In genomic region chr13:16543771-16544170, GRCm38 (mm10) we compare ENCODE assay signal across 23 mouse cellular contexts.
DNase-seq lines count a peak whose midpoint lies in the region; ATAC-seq and TF ChIP-seq lines count a peak whose summit lies in the region.
"Had no signal": no experiment of that assay in that cellular context is flagged by ENCODE, and none has a peak within 500 bp of the region (broad histone marks: within the 10 kb centered on the region; RNA-seq: fewer than 3 reads in every experiment).

No protein-coding gene starts in this region.

- no peaks in the 10 kb centered on the region for H3K36me3 ChIP-seq in forebrain, embryonic 11.5 days (ENCODE audit: control insufficient read depth, insufficient read depth, low read length)
- H3K36me3 ChIP-seq: embryonic facial prominence, embryonic 12.5 days; heart, embryonic 15.5 days; hindbrain, embryonic 10.5 days had no signal

- H3K9me3 ChIP-seq in forebrain, embryonic 11.5 days (ENCODE audit: control insufficient read depth, low read length), result no peaks in the 10 kb centered on the region
- H3K9me3 ChIP-seq: embryonic facial prominence, embryonic 12.5 days; heart, embryonic 15.5 days had no signal

- no peak overlapping the region for H3K4me2 ChIP-seq in forebrain, embryonic 11.5 days (ENCODE audit: low read depth, low read length, severe bottlenecking)
- H3K4me2 ChIP-seq: embryonic facial prominence, embryonic 12.5 days; heart, embryonic 15.5 days had no signal

- no peak for ATAC-seq in forebrain, embryonic 11.5 days (replicated peaks; ENCODE audit: low FRiP score)
- ATAC-seq: forebrain, embryonic 16.5 days had no signal

- intact Hi-C loops in left cerebral cortex, postnatal 4 days (cut with DNase I), result no loop called here

- H3K27me3 ChIP-seq in forebrain, embryonic 11.5 days (ENCODE audit: control insufficient read depth, insufficient read depth, low read length), result no peaks in the 10 kb centered on the region
- H3K27me3 ChIP-seq: embryonic facial prominence, embryonic 12.5 days; heart, embryonic 15.5 days; megakaryocyte, embryonic 14.5 days had no signal

- WGBS in forebrain, embryonic 11.5 days, result 66% methylated on average over 5 of the region's 5 CpGs

- no peak overlapping the region for H3K9ac ChIP-seq in forebrain, embryonic 11.5 days (ENCODE audit: low read length)
- H3K9ac ChIP-seq: embryonic facial prominence, embryonic 12.5 days; heart, embryonic 15.5 days had no signal

- no peak for TF ChIP-seq CTCF in layer of hippocampus, adult 2 months (conservative IDR thresholded peaks at IDR 0.05)

- H3K4me1 ChIP-seq in forebrain, embryonic 11.5 days (replicated peaks; ENCODE audit: control insufficient read depth, insufficient read depth, low read length), result no peaks in the 10 kb centered on the region
- H3K4me1 ChIP-seq: embryonic facial prominence, embryonic 12.5 days; heart, embryonic 15.5 days; hindbrain, embryonic 10.5 days; megakaryocyte, embryonic 14.5 days had no signal

- peak overlapping the region; percentile 63 for H3K27ac ChIP-seq in layer of hippocampus, adult 2 months
- no peak overlapping the region for H3K27ac ChIP-seq in forebrain, embryonic 11.5 days (ENCODE audit: low read depth, low read length)
- H3K27ac ChIP-seq: embryonic facial prominence, embryonic 12.5 days; heart, adult 2 months; heart, embryonic 15.5 days; hindbrain, embryonic 10.5 days; kidney, postnatal 0 days had no signal

- peak; percentile 14 for DNase-seq in left cerebral cortex, adult 11 months (ENCODE audit: low spot score)
- DNase-seq in left cerebral cortex, postnatal 4 days, result no peak
- DNase-seq in layer of hippocampus, adult 2 months (ENCODE audit: low spot score in 2 of 2), result peak; percentile 15 to 26
- peak; percentile 12 to 14 for DNase-seq in layer of hippocampus, postnatal 36 days
- DNase-seq in right cerebral cortex, postnatal 25 days, result peak; percentile 33
- DNase-seq in forebrain, embryonic 11.5 days (ENCODE audit: low spot score), result no peak
- no peak for DNase-seq in lung, postnatal 4 days
- no peak for DNase-seq in adrenal gland, postnatal 4 days (ENCODE audit: low spot score in 2 of 2)
- DNase-seq: cerebellum, adult 9-11 months; gastrocnemius, postnatal 14 days; heart, adult 2 months; kidney, adult 18-20 months; lung, adult 18-20 months; lung, postnatal 14 days; midbrain, embryonic 14.5 days; thymus, postnatal 36 days had no signal

- H3K4me3 ChIP-seq in layer of hippocampus, adult 2 months, result no peak overlapping the region
- H3K4me3 ChIP-seq in forebrain, embryonic 11.5 days (ENCODE audit: low read depth, low read length), result no peak overlapping the region
- H3K4me3 ChIP-seq: embryonic facial prominence, embryonic 12.5 days; heart, adult 2 months; heart, embryonic 15.5 days; hindbrain, embryonic 10.5 days; megakaryocyte, embryonic 14.5 days; myocyte had no signal

Comparison
In these comparisons a context has a peak if more than half of its experiments do, and no peak if none do; other contexts are left out.
1. DNase-seq: peak in left cerebral cortex, adult 11 months (single experiment), layer of hippocampus, adult 2 months (2 of 2), layer of hippocampus, postnatal 36 days (2 of 2) and right cerebral cortex, postnatal 25 days (single experiment); none in left cerebral cortex, postnatal 4 days (single experiment), forebrain, embryonic 11.5 days (single experiment), lung, postnatal 4 days (0 of 2) and adrenal gland, postnatal 4 days (0 of 2).